Comparison of ENCODE assay signal across 26 mouse cellular contexts in the genomic region with DNA sequence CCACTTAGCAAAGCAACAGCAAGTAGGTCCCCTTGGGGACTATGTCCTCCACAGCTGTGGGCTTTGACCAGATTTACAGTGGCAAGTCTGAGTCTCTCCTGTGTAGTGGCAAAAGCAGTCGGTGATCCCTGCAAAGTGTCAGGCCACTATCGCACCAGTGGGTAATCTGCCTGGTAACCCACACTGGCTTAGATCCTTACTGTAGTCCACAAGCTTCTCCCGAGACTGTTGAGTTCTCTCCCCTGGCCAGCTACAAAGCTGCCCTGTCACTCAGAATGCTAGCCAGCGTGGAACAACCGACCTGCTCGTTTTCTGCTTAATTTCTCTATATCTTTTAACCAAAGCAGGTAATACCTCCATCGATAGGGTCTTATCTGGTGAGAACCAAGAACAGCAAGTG. TPM values are rescaled to one million over a fixed set of nuclear protein-coding genes. Genes with fewer than 3 reads are reported as not detected.
DNase-seq lines count a peak whose midpoint lies in the region; ATAC-seq lines count a peak whose summit lies in the region.
"Had no signal": no experiment of that assay in that cellular context is flagged by ENCODE, and none has a peak within 500 bp of the region (broad histone marks: within the 10 kb centered on the region; RNA-seq: fewer than 3 reads in every experiment).

No protein-coding gene starts in this region.

- 67% methylated on average over 7 of the region's 7 CpGs for WGBS in hindbrain, embryonic 14.5 days
- 81% methylated on average over 7 of the region's 7 CpGs for WGBS in hindbrain, embryonic 10.5 days
- 82% methylated on average over 7 of the region's 7 CpGs for WGBS in neural tube, embryonic 13.5 days
- WGBS in midbrain, embryonic 12.5 days = 78% methylated on average over 7 of the region's 7 CpGs
- 85% methylated on average over 7 of the region's 7 CpGs for WGBS in neural tube, embryonic 15.5 days

- no peaks in the 10 kb centered on the region for H3K27me3 ChIP-seq in hindbrain, embryonic 14.5 days (ENCODE audit: control insufficient read depth, insufficient read depth, low read length)
- H3K27me3 ChIP-seq in hindbrain, embryonic 10.5 days (ENCODE audit: insufficient read depth, poor library complexity, severe bottlenecking) = peaks cover 30% of the 10 kb centered on the region
- H3K27me3 ChIP-seq in neural tube, embryonic 13.5 days = no peaks in the 10 kb centered on the region
- H3K27me3 ChIP-seq in midbrain, embryonic 12.5 days = 0 out of 2 replicates have a peak, but pooled peaks cover 6% of the 10 kb centered on the region
- no peaks in the 10 kb centered on the region for H3K27me3 ChIP-seq in neural tube, embryonic 15.5 days (replicated peaks)

- no peak overlapping the region for H3K9ac ChIP-seq in hindbrain, embryonic 14.5 days
- H3K9ac ChIP-seq in neural tube, embryonic 13.5 days = no peak overlapping the region
- H3K9ac ChIP-seq in midbrain, embryonic 12.5 days (replicated peaks) = no peak overlapping the region
- H3K9ac ChIP-seq in neural tube, embryonic 15.5 days (replicated peaks) = no peak overlapping the region
- H3K9ac ChIP-seq: intestine, embryonic 15.5 days; liver, postnatal 0 days had no signal

- H3K27ac ChIP-seq in hindbrain, embryonic 14.5 days = peak overlapping the region; percentile 90
- no peak overlapping the region for H3K27ac ChIP-seq in hindbrain, embryonic 10.5 days
- H3K27ac ChIP-seq in neural tube, embryonic 13.5 days (replicated peaks) = 0 out of 2 replicates have a peak overlapping the region, but pooled peaks have one; percentile 11
- H3K27ac ChIP-seq in midbrain, embryonic 12.5 days (replicated peaks) = 0 out of 2 replicates have a peak overlapping the region, but pooled peaks have one; percentile 5
- H3K27ac ChIP-seq in neural tube, embryonic 15.5 days (replicated peaks) = peak overlapping the region; percentile 84
- H3K27ac ChIP-seq: intestine, embryonic 15.5 days had no signal

- no peaks in the 10 kb centered on the region for H3K36me3 ChIP-seq in hindbrain, embryonic 14.5 days (replicated peaks; ENCODE audit: control insufficient read depth, insufficient read depth)
- H3K36me3 ChIP-seq in hindbrain, embryonic 10.5 days = no peaks in the 10 kb centered on the region
- H3K36me3 ChIP-seq in neural tube, embryonic 13.5 days = no peaks in the 10 kb centered on the region
- no peaks in the 10 kb centered on the region for H3K36me3 ChIP-seq in midbrain, embryonic 12.5 days
- no peaks in the 10 kb centered on the region for H3K36me3 ChIP-seq in neural tube, embryonic 15.5 days
- H3K36me3 ChIP-seq: intestine, embryonic 15.5 days had no signal

- intact Hi-C loops in heart, postnatal 10 days (cut with DNase I) = loop anchor here (5.0 kb wide), 2 partner anchors 208 to 483 kb away; no protein-coding TSS in a partner anchor

- H3K4me3 ChIP-seq in hindbrain, embryonic 14.5 days (replicated peaks; ENCODE audit: low read length) = no peak overlapping the region
- no peak overlapping the region for H3K4me3 ChIP-seq in hindbrain, embryonic 10.5 days
- H3K4me3 ChIP-seq in neural tube, embryonic 13.5 days = no peak overlapping the region
- no peak overlapping the region for H3K4me3 ChIP-seq in midbrain, embryonic 12.5 days
- H3K4me3 ChIP-seq in neural tube, embryonic 15.5 days (replicated peaks) = no peak overlapping the region
- H3K4me3 ChIP-seq: intestine, embryonic 15.5 days had no signal

- H3K4me1 ChIP-seq in hindbrain, embryonic 14.5 days (replicated peaks; ENCODE audit: control insufficient read depth, insufficient read depth, low read length) = peaks cover 41% of the 10 kb centered on the region
- peaks cover 41% of the 10 kb centered on the region for H3K4me1 ChIP-seq in hindbrain, embryonic 10.5 days (replicated peaks)
- H3K4me1 ChIP-seq in neural tube, embryonic 13.5 days (replicated peaks) = peaks cover 45% of the 10 kb centered on the region
- H3K4me1 ChIP-seq in midbrain, embryonic 12.5 days = peaks cover 41% of the 10 kb centered on the region
- H3K4me1 ChIP-seq in neural tube, embryonic 15.5 days = peaks cover 40% of the 10 kb centered on the region

- no peak overlapping the region for H3K4me2 ChIP-seq in hindbrain, embryonic 14.5 days (replicated peaks)
- H3K4me2 ChIP-seq in neural tube, embryonic 13.5 days = no peak overlapping the region
- no peak overlapping the region for H3K4me2 ChIP-seq in midbrain, embryonic 12.5 days (replicated peaks)
- no peak overlapping the region for H3K4me2 ChIP-seq in neural tube, embryonic 15.5 days
- H3K4me2 ChIP-seq: intestine, embryonic 15.5 days; liver, embryonic 11.5 days had no signal

- DNase-seq in hindbrain, embryonic 14.5 days (ENCODE audit: low spot score) = no peak
- DNase-seq in hindbrain, embryonic 10.5 days (ENCODE audit: low spot score) = no peak
- DNase-seq in neural tube, embryonic 10.5 days (ENCODE audit: extremely low spot score, low spot score) = no peak
- DNase-seq in cerebellum, postnatal 10 days = no peak
- DNase-seq in heart, postnatal 10 days = no peak
- DNase-seq: adrenal gland, adult 2 months; cerebellum, adult 11-12 months; cerebellum, postnatal 14 days; gastrocnemius, postnatal 36 days; liver, postnatal 0 days; retina, postnatal 1 day; right cerebral cortex, postnatal 25 days; spleen, adult 18-20 months had no signal

- H3K9me3 ChIP-seq in hindbrain, embryonic 14.5 days (ENCODE audit: control insufficient read depth, low read length) = no peaks in the 10 kb centered on the region
- H3K9me3 ChIP-seq in hindbrain, embryonic 10.5 days = no peaks in the 10 kb centered on the region
- no peaks in the 10 kb centered on the region for H3K9me3 ChIP-seq in neural tube, embryonic 13.5 days
- H3K9me3 ChIP-seq in midbrain, embryonic 12.5 days = no peaks in the 10 kb centered on the region
- H3K9me3 ChIP-seq in neural tube, embryonic 15.5 days (replicated peaks) = no peaks in the 10 kb centered on the region
- H3K9me3 ChIP-seq: intestine, embryonic 15.5 days had no signal

- ATAC-seq in hindbrain, embryonic 14.5 days (ENCODE audit: low FRiP score) = no peak
- ATAC-seq in neural tube, embryonic 13.5 days (ENCODE audit: low read depth) = no peak
- no peak for ATAC-seq in midbrain, embryonic 12.5 days (ENCODE audit: low FRiP score, low read depth)
- ATAC-seq in neural tube, embryonic 15.5 days (ENCODE audit: low FRiP score) = no peak
- ATAC-seq: intestine, embryonic 15.5 days; liver, postnatal 0 days; lung, postnatal 0 days had no signal

RNA-seq across cellular contexts. Expression of a gene that starts 39.7 kb away (rescaled TPM):
- not detected in 2 replicates for polyA plus RNA-seq in hindbrain, embryonic 14.5 days (2014; fragmentation: Nextera tagmentation; extraction: Ambion mirVana)
- polyA plus RNA-seq in hindbrain, embryonic 10.5 days (2016; fragmentation: Nextera tagmentation; extraction: Ambion mirVana) = not detected in 2 replicates
- polyA plus RNA-seq in neural tube, embryonic 13.5 days (2015; fragmentation: Nextera tagmentation; extraction: Ambion mirVana) = not detected in 2 replicates
- polyA plus RNA-seq in midbrain, embryonic 12.5 days (2016; fragmentation: Nextera tagmentation; extraction: Ambion mirVana) = not detected in 2 replicates
- 1.5 TPM in 1 of 2 replicates, not detected in the other for polyA plus RNA-seq in neural tube, embryonic 15.5 days (2015; fragmentation: Nextera tagmentation; extraction: Ambion mirVana)
- under 1 TPM in 1 of 2 experiments, not detected in 1; 0.10 TPM for total RNA-seq in heart, postnatal 10 days (2021)
- total RNA-seq: gastrocnemius, adult 18-20 months; gastrocnemius, postnatal 36 days; layer of hippocampus, postnatal 10 days had no signal
- polyA plus RNA-seq: adrenal gland, adult 2 months; C2C12; embryonic facial prominence, embryonic 11.5 days; hindbrain, embryonic 11.5 days; kidney, embryonic 14.5 days; limb, embryonic 11.5 days had no signal

RNA-seq across cellular contexts. Expression of a gene that starts 44.9 kb away (rescaled TPM):
- 48.6 and 49.9 TPM in 2 replicates for polyA plus RNA-seq in hindbrain, embryonic 14.5 days (2014; fragmentation: Nextera tagmentation; extraction: Ambion mirVana)
- 97.6 and 103 TPM in 2 replicates for polyA plus RNA-seq in hindbrain, embryonic 10.5 days (2016; fragmentation: Nextera tagmentation; extraction: Ambion mirVana)
- 45.7 and 46.8 TPM in 2 replicates for polyA plus RNA-seq in neural tube, embryonic 13.5 days (2015; fragmentation: Nextera tagmentation; extraction: Ambion mirVana)
- polyA plus RNA-seq in midbrain, embryonic 12.5 days (2016; fragmentation: Nextera tagmentation; extraction: Ambion mirVana) = 53.3 and 66.7 TPM in 2 replicates
- 45.6 and 54.3 TPM in 2 replicates for polyA plus RNA-seq in neural tube, embryonic 15.5 days (2015; fragmentation: Nextera tagmentation; extraction: Ambion mirVana)
- total RNA-seq in heart, postnatal 10 days (2021) = 10 to 100 TPM; 10.6 to 12.4 TPM
